Mouse (Mus musculus): ENCODE measurements at regions not wholly inside any gene's neighbourhood (a gene's known extent, or its start where the extent isn't known, plus 50 kb on each side); places are given as distances from the start of the nearest gene placed in this dataset.

DNA sequence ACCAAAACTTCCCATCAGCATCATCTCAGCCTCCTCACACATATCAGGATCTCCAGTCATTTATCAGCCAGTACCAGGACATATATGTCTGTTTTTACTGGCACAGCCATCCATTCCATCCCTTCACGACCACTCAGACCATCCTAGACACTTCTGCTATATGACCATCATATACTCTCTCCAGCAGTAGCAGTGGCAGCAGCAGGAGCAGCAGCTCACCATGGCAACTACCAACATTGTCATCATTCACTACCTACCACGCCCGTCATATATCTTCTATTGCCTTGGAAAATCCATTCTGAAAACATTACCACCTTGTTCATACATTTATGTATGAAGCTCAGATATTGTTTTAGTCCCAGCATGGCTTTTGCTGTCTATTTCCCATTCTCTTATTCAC lies 276.1 kb upstream of the Gm21798 start:
- H3K4me1 ChIP-seq (ENCODE audit: control insufficient read depth, insufficient read depth, low read length): no peaks in the 10 kb centered on the region
- H3K4me2 ChIP-seq (replicated peaks; ENCODE audit: low read depth, low read length): no peak overlapping the region
- no peak overlapping the region for H3K9ac ChIP-seq (ENCODE audit: low read depth, low read length)
- H3K27me3 ChIP-seq (ENCODE audit: control insufficient read depth, insufficient read depth, low read length): no peaks in the 10 kb centered on the region
- WGBS: 80% methylated on average over 3 of the region's 3 CpGs
- H3K9me3 ChIP-seq (ENCODE audit: control insufficient read depth, low read length): no peaks in the 10 kb centered on the region
- H3K27ac ChIP-seq (ENCODE audit: low read depth, low read length): no peak overlapping the region
- H3K4me3 ChIP-seq (ENCODE audit: low read length): no peak overlapping the region
- H3K36me3 ChIP-seq (ENCODE audit: control insufficient read depth, insufficient read depth, low read length): no peaks in the 10 kb centered on the region
- ATAC-seq (ENCODE audit: low FRiP score, low TSS enrichment): no peak

- no peak overlapping the region for H3K27ac ChIP-seq (ENCODE audit: low read depth, low read length)
- ATAC-seq (ENCODE audit: low FRiP score, low TSS enrichment): no peak
- no peak overlapping the region for H3K9ac ChIP-seq (ENCODE audit: low read depth, low read length)
- H3K4me3 ChIP-seq (ENCODE audit: low read length): no peak overlapping the region
- H3K4me1 ChIP-seq (ENCODE audit: control insufficient read depth, insufficient read depth, low read length): no peaks in the 10 kb centered on the region
- H3K36me3 ChIP-seq (ENCODE audit: control insufficient read depth, insufficient read depth, low read length): no peaks in the 10 kb centered on the region
- H3K9me3 ChIP-seq (ENCODE audit: control insufficient read depth, low read length): no peaks in the 10 kb centered on the region
- H3K4me2 ChIP-seq (replicated peaks; ENCODE audit: low read depth, low read length): no peak overlapping the region
- 79% methylated on average over 8 of the region's 8 CpGs for WGBS
- H3K27me3 ChIP-seq (ENCODE audit: control insufficient read depth, insufficient read depth, low read length): no peaks in the 10 kb centered on the region
Measured at GRCm38 (mm10) chr15:64542250-64542901, 275.1 kb upstream of the Gm21798 start.

DNA sequence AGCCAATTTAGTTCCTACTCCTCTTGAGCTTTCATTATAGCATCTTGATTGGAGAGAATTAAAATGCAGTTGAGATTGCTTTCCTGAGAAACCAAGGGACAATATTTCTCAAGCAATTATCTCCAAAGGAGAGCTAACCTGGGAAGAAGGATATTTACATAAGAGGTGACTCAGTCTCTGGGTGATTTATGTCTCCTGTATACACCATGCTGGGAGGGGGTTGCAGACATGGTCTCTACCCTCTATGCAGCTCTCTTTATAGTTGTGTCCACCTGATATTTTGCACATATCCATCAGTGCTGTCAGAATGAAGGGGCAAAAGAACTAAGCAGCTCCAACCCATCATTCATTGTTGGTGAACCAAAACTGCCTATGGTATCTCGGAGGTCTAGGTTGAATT lies 274.6 kb upstream of the Gm21798 start:
- 81% methylated on average over 1 of the region's 1 CpGs for WGBS
- no peak overlapping the region for H3K27ac ChIP-seq (ENCODE audit: low read depth, low read length)
- no peaks in the 10 kb centered on the region for H3K4me1 ChIP-seq (ENCODE audit: control insufficient read depth, insufficient read depth, low read length)
- ATAC-seq (ENCODE audit: low FRiP score, low TSS enrichment): no peak
- H3K9ac ChIP-seq (ENCODE audit: low read depth, low read length): no peak overlapping the region
- H3K36me3 ChIP-seq (ENCODE audit: control insufficient read depth, insufficient read depth, low read length): no peaks in the 10 kb centered on the region
- H3K9me3 ChIP-seq (ENCODE audit: control insufficient read depth, low read length): no peaks in the 10 kb centered on the region
- no peak overlapping the region for H3K4me3 ChIP-seq (ENCODE audit: low read length)
- H3K4me2 ChIP-seq (replicated peaks; ENCODE audit: low read depth, low read length): no peak overlapping the region
- H3K27me3 ChIP-seq (ENCODE audit: control insufficient read depth, insufficient read depth, low read length): no peaks in the 10 kb centered on the region

GRCm38 (mm10) chr15:64546035-64546434 lies 271.5 kb upstream of the Gm21798 start:
- Histone ChIP-seq H3K4me1 (ENCODE audit: control insufficient read depth, insufficient read depth, low read length) (no peaks in the 10 kb centered on the region), H3K36me3 (ENCODE audit: control insufficient read depth, insufficient read depth, low read length) (no peaks in the 10 kb centered on the region), H3K27me3 (ENCODE audit: control insufficient read depth, insufficient read depth, low read length) (no peaks in the 10 kb centered on the region), H3K9me3 (ENCODE audit: control insufficient read depth, low read length) (no peaks in the 10 kb centered on the region), H3K4me3 (ENCODE audit: low read length) (no peak overlapping the region), H3K9ac (ENCODE audit: low read depth, low read length) (no peak overlapping the region), H3K27ac (ENCODE audit: low read depth, low read length) (no peak overlapping the region), H3K4me2 (replicated peaks; ENCODE audit: low read depth, low read length) (no peak overlapping the region)
- ATAC-seq (ENCODE audit: low FRiP score, low TSS enrichment): no peak

- Histone ChIP-seq H3K4me2 (replicated peaks; ENCODE audit: low read depth, low read length) (no peak overlapping the region), H3K27ac (ENCODE audit: low read depth, low read length) (no peak overlapping the region), H3K36me3 (ENCODE audit: control insufficient read depth, insufficient read depth, low read length) (no peaks in the 10 kb centered on the region), H3K27me3 (ENCODE audit: control insufficient read depth, insufficient read depth, low read length) (no peaks in the 10 kb centered on the region), H3K4me3 (ENCODE audit: low read length) (no peak overlapping the region), H3K9me3 (ENCODE audit: control insufficient read depth, low read length) (no peaks in the 10 kb centered on the region), H3K9ac (ENCODE audit: low read depth, low read length) (no peak overlapping the region), H3K4me1 (ENCODE audit: control insufficient read depth, insufficient read depth, low read length) (no peaks in the 10 kb centered on the region)
- 86% methylated on average over 2 of the region's 2 CpGs for WGBS
- no peak for ATAC-seq (ENCODE audit: low FRiP score, low TSS enrichment)
Measured at GRCm38 (mm10) chr15:64557540-64557939, 260.0 kb upstream of the Gm21798 start.

- H3K9me3 ChIP-seq (ENCODE audit: control insufficient read depth, low read length): no peaks in the 10 kb centered on the region
- no peak overlapping the region for H3K4me3 ChIP-seq (ENCODE audit: low read length)
- no peaks in the 10 kb centered on the region for H3K4me1 ChIP-seq (ENCODE audit: control insufficient read depth, insufficient read depth, low read length)
- no peak overlapping the region for H3K27ac ChIP-seq (ENCODE audit: low read depth, low read length)
- no peaks in the 10 kb centered on the region for H3K36me3 ChIP-seq (ENCODE audit: control insufficient read depth, insufficient read depth, low read length)
- WGBS: 81% methylated on average over 1 of the region's 1 CpGs
- no peaks in the 10 kb centered on the region for H3K27me3 ChIP-seq (ENCODE audit: control insufficient read depth, insufficient read depth, low read length)
- H3K9ac ChIP-seq (ENCODE audit: low read depth, low read length): no peak overlapping the region
- no peak overlapping the region for H3K4me2 ChIP-seq (replicated peaks; ENCODE audit: low read depth, low read length)
- no peak for ATAC-seq (ENCODE audit: low FRiP score, low TSS enrichment)
Measured at GRCm38 (mm10) chr15:64558220-64558619, 259.3 kb upstream of the Gm21798 start.

GRCm38 (mm10) chr15:64562431-64563111 lies 254.9 kb upstream of the Gm21798 start:
- Histone ChIP-seq H3K9ac (ENCODE audit: low read depth, low read length) (no peak overlapping the region), H3K4me3 (ENCODE audit: low read length) (no peak overlapping the region), H3K27me3 (ENCODE audit: control insufficient read depth, insufficient read depth, low read length) (no peaks in the 10 kb centered on the region), H3K9me3 (ENCODE audit: control insufficient read depth, low read length) (no peaks in the 10 kb centered on the region), H3K27ac (ENCODE audit: low read depth, low read length) (no peak overlapping the region), H3K4me1 (ENCODE audit: control insufficient read depth, insufficient read depth, low read length) (no peaks in the 10 kb centered on the region), H3K4me2 (replicated peaks; ENCODE audit: low read depth, low read length) (no peak overlapping the region), H3K36me3 (ENCODE audit: control insufficient read depth, insufficient read depth, low read length) (no peaks in the 10 kb centered on the region)
- 79% methylated on average over 3 of the region's 3 CpGs for WGBS
- ATAC-seq (ENCODE audit: low FRiP score, low TSS enrichment): no peak

DNA sequence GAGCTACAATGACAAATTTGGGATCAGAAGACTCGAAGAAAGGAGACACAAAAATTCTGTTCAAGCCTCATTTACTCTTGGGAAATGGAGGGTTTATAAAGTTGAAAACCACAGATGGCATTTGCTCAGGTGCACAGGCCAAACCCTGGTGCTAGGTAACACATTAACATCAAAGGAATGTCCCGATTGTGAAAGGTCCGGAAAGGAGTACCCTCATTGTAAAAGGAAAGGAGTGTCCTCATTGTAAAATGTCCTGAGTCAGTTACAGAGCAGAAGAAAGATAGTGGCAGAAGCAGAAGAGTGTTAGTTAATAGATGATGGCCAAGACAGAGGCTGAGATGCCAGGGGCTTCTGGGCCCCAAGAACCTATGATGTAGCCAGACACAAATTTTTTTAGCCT lies 252.8 kb upstream of the Gm21798 start:
- no peak overlapping the region for H3K4me2 ChIP-seq (replicated peaks; ENCODE audit: low read depth, low read length)
- ATAC-seq (ENCODE audit: low FRiP score, low TSS enrichment): no peak
- 74% methylated on average over 3 of the region's 3 CpGs for WGBS

DNA sequence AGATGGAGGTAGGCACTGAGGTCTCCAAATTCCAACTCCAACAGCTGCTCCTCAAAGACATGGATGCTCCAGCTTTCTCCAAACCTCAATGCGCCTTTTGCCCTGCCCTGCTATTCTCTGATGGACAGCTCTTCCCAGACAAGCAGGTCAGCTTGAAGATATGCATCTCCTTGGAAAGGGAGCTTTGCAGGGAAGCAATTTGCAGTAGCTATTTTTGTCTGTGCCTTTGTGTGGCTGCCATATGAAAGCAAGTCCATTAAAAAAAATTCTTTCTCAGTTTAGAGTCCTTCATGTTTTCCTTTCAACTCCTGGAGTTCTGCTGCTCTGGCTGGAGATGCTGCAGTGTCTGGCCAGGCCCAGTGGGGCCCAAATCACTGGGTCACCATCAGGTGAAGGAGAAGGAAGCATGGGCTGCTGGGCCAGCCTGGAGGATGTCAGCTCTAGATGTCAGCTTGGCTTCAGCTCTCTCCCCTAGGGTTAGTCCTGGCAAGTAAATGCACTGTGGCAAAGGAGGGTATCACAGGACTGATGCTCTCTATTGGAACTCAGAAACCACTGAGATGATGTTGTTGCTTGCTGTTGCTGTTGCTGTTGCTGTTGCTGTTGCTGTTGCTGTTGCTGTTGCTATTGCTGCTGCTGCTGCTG lies 240.5 kb upstream of the Gm21798 start:
- H3K9me3 ChIP-seq (ENCODE audit: control insufficient read depth, low read length): no peaks in the 10 kb centered on the region
- H3K9ac ChIP-seq (ENCODE audit: low read depth, low read length): no peak overlapping the region
- no peaks in the 10 kb centered on the region for H3K4me1 ChIP-seq (ENCODE audit: control insufficient read depth, insufficient read depth, low read length)
- 100% methylated on average over 1 of the region's 1 CpGs for WGBS
- no peak overlapping the region for H3K4me2 ChIP-seq (replicated peaks; ENCODE audit: low read depth, low read length)
- H3K4me3 ChIP-seq (ENCODE audit: low read length): no peak overlapping the region
- no peak overlapping the region for H3K27ac ChIP-seq (ENCODE audit: low read depth, low read length)
- H3K36me3 ChIP-seq (ENCODE audit: control insufficient read depth, insufficient read depth, low read length): no peaks in the 10 kb centered on the region
- ATAC-seq (ENCODE audit: low FRiP score, low TSS enrichment): no peak
- H3K27me3 ChIP-seq (ENCODE audit: control insufficient read depth, insufficient read depth, low read length): no peaks in the 10 kb centered on the region

More for the DNA sequence above, 252.8 kb upstream of the Gm21798 start:
- no peaks in the 10 kb centered on the region for H3K9me3 ChIP-seq (ENCODE audit: control insufficient read depth, low read length)
- H3K27ac ChIP-seq (ENCODE audit: low read depth, low read length): no peak overlapping the region
- no peak overlapping the region for H3K4me3 ChIP-seq (ENCODE audit: low read length)
- no peak overlapping the region for H3K9ac ChIP-seq (ENCODE audit: low read depth, low read length)
- H3K36me3 ChIP-seq (ENCODE audit: control insufficient read depth, insufficient read depth, low read length): no peaks in the 10 kb centered on the region
- no peaks in the 10 kb centered on the region for H3K27me3 ChIP-seq (ENCODE audit: control insufficient read depth, insufficient read depth, low read length)
- no peaks in the 10 kb centered on the region for H3K4me1 ChIP-seq (ENCODE audit: control insufficient read depth, insufficient read depth, low read length)

All from kidney, embryonic 14.5 days (tissue).